Mouse (Mus musculus) embryonic facial prominence, embryonic 12.5 days (tissue): ENCODE data around the gene Prl3b1. TPM values are rescaled to one million over a fixed set of nuclear protein-coding genes. Genes with fewer than 3 reads are reported as not detected.

ENCODE experiments used
- ATAC-seq: fragments of 200-750 bp; cut with Nextera tagmentation; 2 replicates; pipeline ENCODE4 v1.8.0; 2017; ENCODE audit not compliant: insufficient number of reproducible peaks, insufficient read depth, low FRiP score, low TSS enrichment
- H3K27ac ChIP-seq: fragments of 300-500 bp; sonication (generic); 2 replicates; pipeline ENCODE4 v1.5.1; 2016; ENCODE audit warnings: mild to moderate bottlenecking
- H3K27me3 ChIP-seq: fragments of 300-500 bp; sonication (generic); 2 replicates; pipeline ENCODE4 v1.6.1; 2016; ENCODE audit warnings: mild to moderate bottlenecking, moderate library complexity
- H3K36me3 ChIP-seq: fragments of 300-500 bp; sonication (generic); 2 replicates; pipeline ENCODE4 v1.6.1; 2016; ENCODE audit warnings: mild to moderate bottlenecking
- H3K4me1 ChIP-seq: fragments of 300-500 bp; sonication (generic); 2 replicates; pipeline ENCODE4 v1.6.1; 2016
- H3K4me2 ChIP-seq: fragments of 300-500 bp; sonication (generic); replicated peaks from 2 replicates; pipeline ENCODE4 v1.6.1; 2016; ENCODE audit warnings: mild to moderate bottlenecking, moderate library complexity
- H3K4me3 ChIP-seq: fragments of 300-500 bp; sonication (generic); 2 replicates; pipeline ENCODE4 v1.5.1; 2016; ENCODE audit warnings: mild to moderate bottlenecking
- H3K9ac ChIP-seq: fragments of 300-500 bp; sonication (generic); 2 replicates; pipeline ENCODE4 v1.6.1; 2016; ENCODE audit warnings: mild to moderate bottlenecking, moderate library complexity
- H3K9me3 ChIP-seq: fragments of 300-500 bp; sonication (generic); 2 replicates; pipeline ENCODE4 v1.6.1; 2016; ENCODE audit warnings: mild to moderate bottlenecking, moderate library complexity
- WGBS: fragments of 180-500 bp; shearing (Covaris S2); methylation state at CpG from one replicate; pipeline ENCODE4 v1.1.7; 2016; 5-methylcytosine and 5-hydroxymethylcytosine counted together
- polyA plus RNA-seq: library from polyadenylated mRNA; unstranded; fragments of >200 nt; fragmentation: Nextera tagmentation; extraction: Ambion mirVana; gene quantifications from 2 replicates; pipeline ENCODE4 v1.2.1, GENCODE M21; 2016

Prl3b1 gene
- 0.56 and 0.69 TPM in 2 replicates for polyA plus RNA-seq

GRCm38 (mm10) chr13:27241547-27241946, at the start of gene Prl3b1:
TSS of gene Prl3b1 (plus strand) at chr13:27241847.
- Histone ChIP-seq H3K27me3 (no peaks in the 10 kb centered on the region), H3K9me3 (no peaks in the 10 kb centered on the region), H3K4me3 (no peak within 1 kb of the TSS), H3K4me2 (no peak within 1 kb of the TSS), H3K27ac (no peak within 1 kb of the TSS), H3K4me1 (no peaks in the 10 kb centered on the region), H3K36me3 (no peaks in the 10 kb centered on the region), H3K9ac (no peak within 1 kb of the TSS)
- 100% methylated on average over 1 of the region's 1 CpGs for WGBS
- no peak for ATAC-seq

- no peaks in the 10 kb centered on the region for H3K4me1 ChIP-seq
- WGBS, result 81% methylated on average over 1 of the region's 1 CpGs
These were observed 45.3 kb upstream of the Prl3b1 start, which contains the start of gene Prl3c1 for GRCm38 (mm10) chr13:27196359-27196758. TSS of gene Prl3c1 (plus strand) at chr13:27196659.

GRCm38 (mm10) chr13:27259136-27259535, 17.5 kb downstream of the Prl3b1 start, which contains the start of gene Prl3a1:
TSS of gene Prl3a1 (plus strand) at chr13:27259436.
- 90% methylated on average over 4 of the region's 4 CpGs for WGBS
- H3K9ac ChIP-seq, result no peak within 1 kb of the TSS

More at GRCm38 (mm10) chr13:27196359-27196758, 45.3 kb upstream of the Prl3b1 start, which contains the start of gene Prl3c1:
- no peak within 1 kb of the TSS for H3K4me3 ChIP-seq
- no peaks in the 10 kb centered on the region for H3K36me3 ChIP-seq
- H3K9me3 ChIP-seq, result no peaks in the 10 kb centered on the region
- no peak within 1 kb of the TSS for H3K9ac ChIP-seq
- H3K27ac ChIP-seq, result no peak within 1 kb of the TSS
- H3K4me2 ChIP-seq, result no peak within 1 kb of the TSS
- H3K27me3 ChIP-seq, result no peaks in the 10 kb centered on the region
- ATAC-seq, result no peak

More at GRCm38 (mm10) chr13:27259136-27259535, 17.5 kb downstream of the Prl3b1 start, which contains the start of gene Prl3a1:
- no peak within 1 kb of the TSS for H3K27ac ChIP-seq
- H3K4me2 ChIP-seq, result no peak within 1 kb of the TSS
- H3K27me3 ChIP-seq, result no peaks in the 10 kb centered on the region
- H3K4me1 ChIP-seq, result no peaks in the 10 kb centered on the region
- H3K9me3 ChIP-seq, result no peaks in the 10 kb centered on the region
- no peaks in the 10 kb centered on the region for H3K36me3 ChIP-seq
- H3K4me3 ChIP-seq, result no peak within 1 kb of the TSS
- no peak for ATAC-seq

Other genes with a start within 250 kb of the Prl3b1 start
- gene Prl, start 184.3 kb upstream of the Prl3b1 start, polyA plus RNA-seq, result not detected in 2 replicates
- not detected in 2 replicates for gene Prl3d1, start 147.7 kb upstream of the Prl3b1 start, polyA plus RNA-seq
- not detected in 2 replicates for gene Prl3d2, start 120.1 kb upstream of the Prl3b1 start, polyA plus RNA-seq
- not detected in 2 replicates for gene Prl3d3, start 85.1 kb upstream of the Prl3b1 start, polyA plus RNA-seq
- gene Prl3c1, start 45.2 kb upstream of the Prl3b1 start, polyA plus RNA-seq, result not detected in 2 replicates
- gene Prl3a1, start 17.6 kb downstream of the Prl3b1 start, polyA plus RNA-seq, result not detected in 2 replicates
- not detected in 2 replicates for gene Prl6a1, start 70.8 kb downstream of the Prl3b1 start, polyA plus RNA-seq
- gene Prl8a2, start 103.8 kb downstream of the Prl3b1 start, polyA plus RNA-seq, result not detected in 2 replicates
- gene Prl2b1, start 149.0 kb downstream of the Prl3b1 start, polyA plus RNA-seq, result not detected in 2 replicates
- gene Prl8a6, start 196.8 kb downstream of the Prl3b1 start, polyA plus RNA-seq, result not detected in 2 replicates